Mouse (Mus musculus) midbrain, embryonic 15.5 days (tissue): ENCODE data around the gene Pmfbp1. TPM values are rescaled to one million over a fixed set of nuclear protein-coding genes. Genes with fewer than 3 reads are reported as not detected.

Experiments
- ATAC-seq: fragments of 200-750 bp; cut with Nextera tagmentation; replicated peaks from 2 replicates; pipeline ENCODE4 v1.8.0; 2017; ENCODE audit warnings: moderate TSS enrichment
- H3K27ac ChIP-seq: fragments of 300-500 bp; sonication (generic); 2 replicates; pipeline ENCODE4 v1.5.1; 2015; ENCODE audit warnings: mild to moderate bottlenecking, inconsistent platforms
- H3K27me3 ChIP-seq: fragments of 300-500 bp; sonication (generic); replicated peaks from 2 replicates; pipeline ENCODE4 v1.6.1; 2015; ENCODE audit warnings: inconsistent platforms
- H3K36me3 ChIP-seq: fragments of 300-500 bp; sonication (generic); replicated peaks from 2 replicates; pipeline ENCODE4 v1.6.1; 2015; ENCODE audit warnings: inconsistent platforms
- H3K4me1 ChIP-seq: fragments of 300-500 bp; sonication (generic); 2 replicates; pipeline ENCODE4 v1.6.1; 2015; ENCODE audit warnings: inconsistent platforms
- H3K4me2 ChIP-seq: fragments of 300-500 bp; sonication (generic); 2 replicates; pipeline ENCODE4 v1.6.1; 2015; ENCODE audit warnings: inconsistent platforms, mild to moderate bottlenecking, moderate library complexity
- H3K4me3 ChIP-seq: fragments of 300-500 bp; sonication (generic); 2 replicates; pipeline ENCODE4 v1.5.1; 2015; ENCODE audit warnings: mild to moderate bottlenecking, inconsistent platforms
- H3K9ac ChIP-seq: fragments of 300-500 bp; sonication (generic); 2 replicates; pipeline ENCODE4 v1.6.1; 2015; ENCODE audit warnings: mild to moderate bottlenecking, inconsistent platforms
- H3K9me3 ChIP-seq: fragments of 300-500 bp; sonication (generic); 2 replicates; pipeline ENCODE4 v1.6.1; 2016; ENCODE audit warnings: inconsistent platforms
- WGBS: fragments of 180-500 bp; shearing (Covaris S2); methylation state at CpG from one replicate; pipeline ENCODE4 v1.1.7; 2015; ENCODE audit warnings: mixed read lengths; 5-methylcytosine and 5-hydroxymethylcytosine counted together
- polyA plus RNA-seq: library from polyadenylated mRNA; unstranded; fragments of >200 nt; fragmentation: Nextera tagmentation; extraction: Ambion mirVana; gene quantifications from 2 replicates; pipeline ENCODE4 v1.2.1, GENCODE M21; 2015

Gene Pmfbp1
- polyA plus RNA-seq, 1 experiment from 2014 or later, result 2.2 TPM

DNA sequence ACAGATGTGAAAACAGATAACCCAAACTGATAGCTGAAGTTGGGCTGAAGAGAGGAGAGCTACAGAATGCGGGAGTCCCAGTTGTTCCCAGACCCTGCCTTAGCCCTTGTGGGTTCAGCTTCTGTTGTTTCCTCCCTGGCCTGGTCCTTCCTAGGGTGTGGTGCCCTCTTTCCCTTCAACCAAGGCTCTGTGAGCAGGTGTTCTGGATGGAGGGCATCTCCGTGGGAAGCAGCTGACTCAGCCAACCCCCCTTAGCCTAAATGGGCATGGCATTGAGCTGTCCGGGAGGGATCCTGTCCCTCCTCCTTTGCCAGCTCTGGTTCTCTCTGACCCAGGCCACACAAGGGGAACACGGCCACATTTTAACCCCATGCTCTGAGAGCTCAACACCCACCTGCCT lies 82.5 kb downstream of the Pmfbp1 start:
- Histone ChIP-seq H3K4me2 (no peak overlapping the region), H3K27ac (no peak overlapping the region), H3K9me3 (no peaks in the 10 kb centered on the region), H3K9ac (no peak overlapping the region), H3K4me1 (no peaks in the 10 kb centered on the region), H3K27me3 (no peaks in the 10 kb centered on the region), H3K4me3 (no peak overlapping the region), H3K36me3 (no peaks in the 10 kb centered on the region)
- ATAC-seq, result no peak
- WGBS, result 77% methylated on average over 4 of the region's 4 CpGs

DNA sequence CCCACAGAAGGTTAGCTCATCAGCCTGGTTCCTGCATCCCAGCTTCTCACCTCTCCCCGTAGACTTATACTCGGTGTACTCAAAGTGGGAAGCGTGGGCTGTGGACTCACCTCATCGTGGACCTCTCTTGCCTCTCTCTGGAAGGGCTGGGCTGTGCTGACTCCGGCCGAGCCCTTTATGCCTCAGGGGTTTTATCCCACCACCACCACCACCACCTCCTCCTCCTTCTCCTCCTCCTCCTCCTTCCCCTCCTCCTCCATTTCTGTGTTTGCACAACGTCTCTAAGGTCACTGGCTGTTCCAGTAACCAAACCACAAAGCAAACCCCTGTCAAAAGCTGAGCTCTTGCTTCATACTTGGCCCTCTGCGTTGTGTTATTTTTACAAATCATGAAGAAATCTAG lies 85.1 kb downstream of the Pmfbp1 start, which contains the start of gene Hp:
Hp (minus strand) TSS at position 273 of the 402 bp plus-strand sequence.
- WGBS, result 82% methylated on average over 8 of the region's 8 CpGs

DNA sequence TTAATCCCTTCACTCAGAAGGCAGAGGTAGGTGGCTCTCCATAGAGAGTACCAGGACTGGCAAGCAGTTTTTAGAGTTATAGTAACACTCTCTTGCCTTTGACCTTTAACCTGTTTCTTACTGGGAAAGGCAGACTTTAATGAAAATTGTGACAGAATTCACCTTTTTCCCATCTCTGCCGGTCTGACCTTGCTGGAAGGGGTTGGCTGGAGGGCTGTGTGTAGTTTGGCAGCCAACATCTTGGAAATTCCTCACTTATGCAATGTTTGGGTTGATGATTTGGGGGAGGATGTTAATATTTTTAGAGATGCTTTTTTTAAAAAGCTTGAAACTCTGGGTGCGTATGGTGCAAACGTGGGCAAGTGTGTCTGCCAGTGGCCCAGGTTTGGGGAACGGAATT lies 90.5 kb downstream of the Pmfbp1 start:
- Histone ChIP-seq H3K27me3 (no peaks in the 10 kb centered on the region), H3K4me3 (no peak overlapping the region), H3K27ac (no peak overlapping the region), H3K4me2 (no peak overlapping the region), H3K36me3 (no peaks in the 10 kb centered on the region), H3K9me3 (no peaks in the 10 kb centered on the region), H3K9ac (no peak overlapping the region), H3K4me1 (no peaks in the 10 kb centered on the region)
- ATAC-seq, result no peak
- WGBS, result 89% methylated on average over 4 of the region's 4 CpGs

More for the DNA sequence above, 85.1 kb downstream of the Pmfbp1 start, which contains the start of gene Hp:
- Histone ChIP-seq H3K4me2 (no peak within 1 kb of the TSS), H3K27me3 (no peaks in the 10 kb centered on the region), H3K4me3 (no peak within 1 kb of the TSS), H3K9ac (no peak within 1 kb of the TSS), H3K36me3 (no peaks in the 10 kb centered on the region), H3K9me3 (no peaks in the 10 kb centered on the region), H3K27ac (no peak within 1 kb of the TSS), H3K4me1 (no peaks in the 10 kb centered on the region)
- no peak for ATAC-seq

DNA sequence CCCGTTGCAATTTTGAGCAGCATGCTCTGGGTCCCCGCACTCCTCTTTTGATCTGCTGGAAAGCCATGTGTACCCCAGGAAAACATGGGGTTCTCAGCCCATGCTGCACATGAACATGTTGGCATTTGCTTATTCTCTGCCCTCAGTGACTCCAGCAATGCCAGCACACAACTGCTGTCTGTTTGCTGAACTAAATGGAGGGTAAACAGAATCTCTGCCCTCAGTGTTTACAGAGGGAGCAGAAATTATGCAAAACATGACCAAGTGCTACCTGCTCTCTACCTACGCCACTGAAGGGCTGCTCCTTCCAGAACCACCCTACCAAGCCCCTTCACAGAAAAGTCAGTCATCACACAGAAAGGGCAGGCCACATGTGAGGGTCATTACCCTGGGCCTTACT lies 91.0 kb downstream of the Pmfbp1 start:
- no peak overlapping the region for H3K27ac ChIP-seq
- no peak overlapping the region for H3K4me3 ChIP-seq
- H3K4me2 ChIP-seq, result no peak overlapping the region
- H3K9me3 ChIP-seq, result no peaks in the 10 kb centered on the region
- WGBS, result 83% methylated on average over 3 of the region's 3 CpGs
- no peaks in the 10 kb centered on the region for H3K4me1 ChIP-seq
- H3K36me3 ChIP-seq, result no peaks in the 10 kb centered on the region
- ATAC-seq, result no peak
- H3K27me3 ChIP-seq, result no peaks in the 10 kb centered on the region
- H3K9ac ChIP-seq, result no peak overlapping the region

DNA sequence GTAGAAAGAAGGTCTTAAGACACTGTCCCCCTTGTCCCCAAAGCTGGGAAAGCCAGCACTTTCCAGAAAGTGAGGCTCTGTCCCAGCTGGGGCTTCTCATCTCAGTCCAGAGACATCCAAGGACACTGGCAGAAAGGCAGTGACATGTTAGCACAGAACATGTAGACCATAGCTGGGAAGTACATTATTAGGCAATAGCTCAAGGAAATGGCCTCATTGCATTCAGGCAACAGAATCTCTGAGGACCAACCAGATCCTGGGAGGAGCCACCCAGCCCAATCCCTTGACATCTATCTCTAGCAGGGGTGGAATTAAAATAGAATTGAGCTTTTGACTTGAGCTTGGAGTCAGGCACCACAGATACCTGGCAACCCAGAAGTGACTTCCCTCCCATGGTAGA lies 91.8 kb downstream of the Pmfbp1 start:
- Histone ChIP-seq H3K4me1 (no peaks in the 10 kb centered on the region), H3K36me3 (no peaks in the 10 kb centered on the region), H3K9me3 (no peaks in the 10 kb centered on the region), H3K9ac (no peak overlapping the region), H3K4me3 (no peak overlapping the region), H3K27me3 (no peaks in the 10 kb centered on the region), H3K27ac (no peak overlapping the region), H3K4me2 (no peak overlapping the region)
- ATAC-seq, result no peak

DNA sequence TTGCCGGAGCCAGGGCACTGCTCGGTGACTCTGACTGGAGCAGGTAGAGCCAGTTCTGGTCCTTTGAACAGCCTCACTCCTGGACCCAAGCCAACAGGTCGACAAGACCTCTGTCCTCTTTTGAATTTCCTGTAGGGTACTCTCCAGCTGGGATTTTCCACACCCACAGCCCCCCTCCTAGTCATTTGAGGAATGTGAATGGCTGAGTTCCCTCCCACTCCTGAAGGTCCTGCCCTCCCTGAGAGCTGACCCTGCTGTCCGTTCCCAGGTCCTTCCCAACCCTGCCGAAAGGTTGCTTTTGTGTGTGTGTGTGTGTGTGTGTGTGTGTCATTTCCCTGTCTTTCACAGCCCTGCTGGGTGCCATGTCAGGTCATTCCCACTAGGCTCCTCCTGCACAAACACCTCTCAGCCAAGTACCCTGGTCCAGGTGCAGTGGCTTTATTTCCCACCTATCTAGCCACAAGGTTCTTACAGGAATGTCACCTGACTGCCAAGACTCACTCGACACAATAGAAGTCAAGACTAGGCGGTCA lies 93.2 kb downstream of the Pmfbp1 start:
- 67% methylated on average over 7 of the region's 7 CpGs for WGBS
- no peaks in the 10 kb centered on the region for H3K36me3 ChIP-seq
- no peak overlapping the region for H3K27ac ChIP-seq
- H3K27me3 ChIP-seq, result no peaks in the 10 kb centered on the region
- H3K9me3 ChIP-seq, result no peaks in the 10 kb centered on the region
- ATAC-seq, result no peak
- no peak overlapping the region for H3K4me3 ChIP-seq
- no peak overlapping the region for H3K4me2 ChIP-seq
- H3K9ac ChIP-seq, result no peak overlapping the region
- no peaks in the 10 kb centered on the region for H3K4me1 ChIP-seq

DNA sequence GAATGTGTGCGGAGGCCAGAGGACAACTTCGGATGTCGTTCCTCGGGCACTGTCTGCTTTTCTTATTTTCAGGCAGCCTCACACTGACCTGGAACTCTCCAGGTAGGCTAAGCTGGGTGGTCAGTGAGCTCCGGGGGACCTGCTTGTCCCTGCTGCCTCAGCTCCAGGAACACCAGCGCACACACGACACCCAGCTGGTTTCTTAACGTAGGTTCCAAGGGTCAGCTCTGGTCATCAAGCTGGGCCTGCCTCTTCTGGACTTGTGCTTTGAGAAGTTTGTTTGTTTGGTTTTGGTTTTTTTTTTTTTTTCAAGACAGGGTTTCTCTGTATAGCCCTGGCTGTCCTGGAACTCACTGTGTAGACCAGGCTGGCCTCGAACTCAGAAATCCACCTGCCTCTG lies 97.1 kb downstream of the Pmfbp1 start:
- no peaks in the 10 kb centered on the region for H3K27me3 ChIP-seq
- H3K4me1 ChIP-seq, result no peaks in the 10 kb centered on the region
- H3K9ac ChIP-seq, result no peak overlapping the region
- no peak for ATAC-seq
- no peaks in the 10 kb centered on the region for H3K36me3 ChIP-seq
- no peak overlapping the region for H3K4me3 ChIP-seq
- WGBS, result 89% methylated on average over 9 of the region's 9 CpGs
- no peak overlapping the region for H3K4me2 ChIP-seq
- no peak overlapping the region for H3K27ac ChIP-seq
- H3K9me3 ChIP-seq, result no peaks in the 10 kb centered on the region

DNA sequence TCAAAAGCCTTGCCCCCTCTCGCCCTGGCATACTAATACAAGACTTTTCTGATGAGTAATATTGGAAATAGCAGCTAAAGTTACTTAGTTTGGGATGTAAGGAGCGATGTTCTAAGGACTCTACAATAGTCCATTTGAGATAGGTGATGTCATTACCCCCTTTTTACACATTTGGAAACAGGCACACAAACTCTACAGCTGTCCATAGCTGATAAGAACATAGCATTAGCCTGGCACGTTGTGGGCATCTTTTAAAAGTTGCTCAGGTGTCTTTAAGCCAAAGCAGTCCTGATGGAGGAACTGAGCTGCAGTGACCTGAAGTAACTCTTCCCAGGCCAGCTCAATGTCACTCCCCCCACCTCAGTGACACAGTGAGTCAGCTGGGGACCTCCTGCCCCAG lies 97.5 kb downstream of the Pmfbp1 start:
- Histone ChIP-seq H3K4me2 (no peak overlapping the region), H3K36me3 (no peaks in the 10 kb centered on the region), H3K9me3 (no peaks in the 10 kb centered on the region), H3K4me3 (no peak overlapping the region), H3K27ac (no peak overlapping the region), H3K27me3 (no peaks in the 10 kb centered on the region), H3K9ac (no peak overlapping the region), H3K4me1 (no peaks in the 10 kb centered on the region)
- ATAC-seq, result no peak
- WGBS, result 87% methylated on average over 3 of the region's 3 CpGs

DNA sequence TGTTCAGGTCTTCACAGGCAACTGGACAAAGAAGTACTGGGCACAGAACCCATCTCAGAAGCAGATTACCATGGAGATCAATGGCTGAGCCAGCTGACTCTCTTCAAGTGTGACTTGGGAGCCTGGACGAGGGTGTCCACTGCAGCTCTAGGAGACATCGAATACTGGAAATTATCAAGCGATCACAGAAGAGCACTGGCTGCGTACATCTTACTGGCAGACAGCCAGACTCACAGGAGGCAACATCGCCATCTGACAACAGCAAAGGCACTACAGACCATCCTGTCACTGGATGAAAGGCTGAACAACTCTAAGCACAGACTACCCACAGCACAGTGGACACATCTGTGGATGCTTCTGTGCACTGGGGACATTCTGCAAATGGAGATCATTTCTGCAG lies 98.3 kb downstream of the Pmfbp1 start:
- Histone ChIP-seq H3K27me3 (no peaks in the 10 kb centered on the region), H3K36me3 (no peaks in the 10 kb centered on the region), H3K9ac (no peak overlapping the region), H3K4me2 (no peak overlapping the region), H3K27ac (no peak overlapping the region), H3K4me3 (no peak overlapping the region), H3K4me1 (no peaks in the 10 kb centered on the region), H3K9me3 (no peaks in the 10 kb centered on the region)
- ATAC-seq, result no peak
- WGBS, result 87% methylated on average over 5 of the region's 5 CpGs

Other genes starting within 250 kb of the Pmfbp1 start
- gene Dhx38, start 71.8 kb downstream of the Pmfbp1 start, polyA plus RNA-seq, result 19.2 and 20.7 TPM in 2 replicates
- 27.5 and 28.1 TPM in 2 replicates for gene Txnl4b, start 71.9 kb downstream of the Pmfbp1 start, polyA plus RNA-seq
- gene Hp, start 85.1 kb downstream of the Pmfbp1 start, polyA plus RNA-seq, result 0.49 and 0.79 TPM in 2 replicates
- 32.2 and 33.3 TPM in 2 replicates for gene Dhodh, start 114.6 kb downstream of the Pmfbp1 start, polyA plus RNA-seq
- gene Pkd1l3, start 120.5 kb downstream of the Pmfbp1 start, polyA plus RNA-seq, result 0.03 and 0.27 TPM in 2 replicates
- 160 and 166 TPM in 2 replicates for gene Ist1, start 199.2 kb downstream of the Pmfbp1 start, polyA plus RNA-seq
- 83.8 and 84.4 TPM in 2 replicates for gene Zfp821, start 211.5 kb downstream of the Pmfbp1 start, polyA plus RNA-seq
- gene Atxn1l, start 243.7 kb downstream of the Pmfbp1 start, polyA plus RNA-seq, result 3.5 and 4.1 TPM in 2 replicates